Comparison of ENCODE assay signal across 7 mouse cellular contexts in the genomic region with DNA sequence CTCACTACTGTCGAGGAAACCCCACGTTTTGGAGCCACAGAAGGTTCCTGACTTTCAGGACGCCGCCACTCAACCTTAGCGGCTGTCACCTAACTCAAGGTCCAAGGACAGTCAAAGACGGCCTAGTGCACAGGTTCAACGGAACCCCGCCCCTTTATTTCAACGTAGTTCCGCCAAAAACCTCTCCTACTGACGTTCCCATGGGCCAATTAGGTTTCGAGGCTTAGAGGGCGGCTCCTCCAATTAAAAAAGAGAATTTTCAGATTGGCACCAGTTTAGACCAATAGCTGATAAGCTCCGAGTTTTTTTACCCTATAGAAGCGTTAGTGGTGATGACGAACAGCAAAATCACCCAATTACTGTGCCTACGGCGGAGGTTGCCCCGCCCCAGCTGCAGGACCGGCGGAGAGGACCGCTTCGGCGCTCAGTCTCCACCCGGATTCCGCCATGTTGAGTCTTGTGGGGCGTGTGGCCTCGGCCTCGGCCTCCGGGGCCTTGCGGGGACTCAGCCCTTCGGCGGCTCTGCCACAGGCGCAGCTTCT. TPM values are rescaled to one million over a fixed set of nuclear protein-coding genes. Genes with fewer than 3 reads are reported as not detected.
DNase-seq lines count a peak whose midpoint lies in the region; ATAC-seq and TF ChIP-seq lines count a peak whose summit lies in the region.

Gene Atp5b (plus strand): TSS at position 394 of the 542 bp plus-strand sequence.

- peaks cover 44% of the 10 kb centered on the region for H3K36me3 ChIP-seq in embryonic facial prominence, embryonic 10.5 days (replicated peaks)
- peaks cover 28% of the 10 kb centered on the region for H3K36me3 ChIP-seq in intestine, postnatal 0 days (ENCODE audit: control insufficient read depth, insufficient read depth)
- H3K36me3 ChIP-seq in midbrain, embryonic 12.5 days, result peaks cover 34% of the 10 kb centered on the region
- peaks cover 36% of the 10 kb centered on the region for H3K36me3 ChIP-seq in small intestine, adult 2 months (ENCODE audit: control insufficient read depth, insufficient read depth, low read length)

- intact Hi-C loops in left cerebral cortex, postnatal 4 days (cut with DNase I), result no loop called here

- peak; percentile 99 for ATAC-seq in intestine, postnatal 0 days
- ATAC-seq in midbrain, embryonic 12.5 days (ENCODE audit: low FRiP score, low read depth), result peak; percentile 98

- peak within 1 kb of the TSS; percentile 82 for H3K4me2 ChIP-seq in intestine, postnatal 0 days (replicated peaks; ENCODE audit: low read depth)
- peak within 1 kb of the TSS; percentile 96 for H3K4me2 ChIP-seq in midbrain, embryonic 12.5 days (replicated peaks)

- H3K27me3 ChIP-seq in embryonic facial prominence, embryonic 10.5 days (replicated peaks; ENCODE audit: low read depth, poor library complexity, severe bottlenecking), result no peaks in the 10 kb centered on the region
- H3K27me3 ChIP-seq in intestine, postnatal 0 days (replicated peaks; ENCODE audit: control insufficient read depth, insufficient read depth, low read length), result no peaks in the 10 kb centered on the region
- H3K27me3 ChIP-seq in midbrain, embryonic 12.5 days, result no peaks in the 10 kb centered on the region
- no peaks in the 10 kb centered on the region for H3K27me3 ChIP-seq in small intestine, adult 2 months (ENCODE audit: control insufficient read depth, insufficient read depth, low read length)

- peak within 1 kb of the TSS; percentile 95 for H3K27ac ChIP-seq in embryonic facial prominence, embryonic 10.5 days (replicated peaks)
- H3K27ac ChIP-seq in intestine, postnatal 0 days (ENCODE audit: low read depth, low read length), result peak within 1 kb of the TSS; percentile 80
- H3K27ac ChIP-seq in midbrain, embryonic 12.5 days (replicated peaks), result peak within 1 kb of the TSS; percentile 88
- peak within 1 kb of the TSS; percentile 91 for H3K27ac ChIP-seq in small intestine, adult 2 months (ENCODE audit: insufficient read depth, low read depth, low read length)

- peak; percentile 88 for TF ChIP-seq POLR2A in small intestine, adult 2 months (IDR thresholded peaks at IDR 0.05; ENCODE audit: low read depth, low read length)

- TF ChIP-seq CTCF in intestine, postnatal 0 days (IDR thresholded peaks at IDR 0.05; ENCODE audit: low read depth), result no peak
- TF ChIP-seq CTCF in small intestine, adult 2 months (IDR thresholded peaks at IDR 0.05; ENCODE audit: extremely low read depth, insufficient read length, insufficient replicate concordance, low read depth, low read length), result no peak

- WGBS in embryonic facial prominence, embryonic 10.5 days, result under 1% methylated on average over 34 of the region's 34 CpGs
- WGBS in intestine, postnatal 0 days, result under 1% methylated on average over 34 of the region's 34 CpGs
- under 1% methylated on average over 34 of the region's 34 CpGs for WGBS in midbrain, embryonic 12.5 days
- WGBS in small intestine, adult 2 months, result under 1% methylated on average over 34 of the region's 34 CpGs

- peak within 1 kb of the TSS; percentile 99 for H3K4me3 ChIP-seq in embryonic facial prominence, embryonic 10.5 days
- peak within 1 kb of the TSS; percentile 95 for H3K4me3 ChIP-seq in intestine, postnatal 0 days (ENCODE audit: low read depth, low read length)
- peak within 1 kb of the TSS; percentile 91 for H3K4me3 ChIP-seq in midbrain, embryonic 12.5 days
- H3K4me3 ChIP-seq in small intestine, adult 2 months (ENCODE audit: low read depth, low read length), result peak within 1 kb of the TSS; percentile 83

- H3K9ac ChIP-seq in intestine, postnatal 0 days (ENCODE audit: low read depth, low read length), result peak within 1 kb of the TSS; percentile 95
- peak within 1 kb of the TSS; percentile 99 for H3K9ac ChIP-seq in midbrain, embryonic 12.5 days (replicated peaks)

- DNase-seq in adrenal gland, postnatal 10 days, result peak; percentile 96
- DNase-seq in embryonic facial prominence, embryonic 10.5 days (ENCODE audit: low spot score), result peak; percentile 95
- DNase-seq in gonadal fat pad, adult 2 months (ENCODE audit: low read depth), result peak; percentile 100
- peak; percentile 97 for DNase-seq in left cerebral cortex, postnatal 4 days

- H3K4me1 ChIP-seq in embryonic facial prominence, embryonic 10.5 days, result peaks cover 19% of the 10 kb centered on the region
- peaks cover 4% of the 10 kb centered on the region; the same call in 1 of the 2 replicates for H3K4me1 ChIP-seq in intestine, postnatal 0 days (replicated peaks; ENCODE audit: control insufficient read depth, insufficient read depth, low read length)
- H3K4me1 ChIP-seq in midbrain, embryonic 12.5 days, result peaks cover 20% of the 10 kb centered on the region
- peaks cover 5% of the 10 kb centered on the region; the same call in 1 of the 2 replicates for H3K4me1 ChIP-seq in small intestine, adult 2 months (ENCODE audit: control insufficient read depth, insufficient read depth, insufficient read length, low read length)

- no peaks in the 10 kb centered on the region for H3K9me3 ChIP-seq in embryonic facial prominence, embryonic 10.5 days
- H3K9me3 ChIP-seq in intestine, postnatal 0 days (ENCODE audit: control insufficient read depth), result no peaks in the 10 kb centered on the region
- H3K9me3 ChIP-seq in midbrain, embryonic 12.5 days, result no peaks in the 10 kb centered on the region

RNA-seq across cellular contexts. Expression of gene Atp5b, which starts in this region (rescaled TPM):
- 1,000 to 10,000 TPM; 4,995 to 5,524 TPM for total RNA-seq in adrenal gland, postnatal 10 days (2021)
- 2,197 and 2,277 TPM in 2 replicates for polyA plus RNA-seq in embryonic facial prominence, embryonic 10.5 days (2016; fragmentation: Nextera tagmentation; extraction: Ambion mirVana)
- polyA plus RNA-seq in gonadal fat pad, adult 2 months (2012; rRNA removed), result 2,186 and 2,996 TPM in 2 replicates
- 2,460 and 2,644 TPM in 2 replicates for polyA plus RNA-seq in intestine, postnatal 0 days (2015; fragmentation: Nextera tagmentation; extraction: Ambion mirVana)
- 1,000 to 10,000 TPM; 1,302 to 1,309 TPM for total RNA-seq in left cerebral cortex, postnatal 4 days (2021)
- 1,976 and 1,998 TPM in 2 replicates for polyA plus RNA-seq in midbrain, embryonic 12.5 days (2016; fragmentation: Nextera tagmentation; extraction: Ambion mirVana)
- polyA plus RNA-seq in small intestine, adult 2 months (2012; rRNA removed), result 4,528 and 5,521 TPM in 2 replicates

Comparison
In these comparisons a context has a peak if more than half of its experiments do, and no peak if none do; other contexts are left out.
1. Peak in every context shown above with its lines: DNase-seq, ATAC-seq, H3K4me3 ChIP-seq and H3K27ac ChIP-seq.